Mouse (Mus musculus): Measurements from ENCODE around the gene Spata31d1d.

The Spata31d1d gene

GRCm38 (mm10) chr13:59679908-59680307 is 51.6 kb downstream of the Spata31d1d start:
- in situ Hi-C loops (cut with MboI, MseI): loop anchor here (5.0 kb wide), 1 partner anchor 42 kb away; no protein-coding TSS in a partner anchor

- in situ Hi-C loops (cut with MboI, MseI): no loop called here
Measured at GRCm38 (mm10) chr13:59679306-59679705, 52.2 kb downstream of the Spata31d1d start.

GRCm38 (mm10) chr13:59676316-59677229 is 55.0 kb downstream of the Spata31d1d start:
- in situ Hi-C loops (cut with MboI, MseI): no loop called here
